Mouse (Mus musculus) intestine, embryonic 15.5 days (tissue): ENCODE data around the gene Heatr9. TPM values are rescaled to one million over a fixed set of nuclear protein-coding genes. Genes with fewer than 3 reads are reported as not detected.
"Not testable (repeated sequence)": the region's sequence is repeated elsewhere in the genome, so short reads cannot be mapped to it uniquely, and the experiment has no call there.

Experiments
- ATAC-seq: fragments of 200-750 bp; cut with Nextera tagmentation; 2 replicates; pipeline ENCODE4 v1.8.0; 2017; ENCODE audit warnings: moderate TSS enrichment, moderate library complexity
- H3K27ac ChIP-seq: fragments of 300-500 bp; sonication (generic); 2 replicates; pipeline ENCODE4 v1.5.1; 2015; ENCODE audit warnings: mild to moderate bottlenecking, inconsistent platforms
- H3K27me3 ChIP-seq: fragments of 300-500 bp; sonication (generic); replicated peaks from 2 replicates; pipeline ENCODE4 v1.6.1; 2015; ENCODE audit warnings: inconsistent platforms
- H3K36me3 ChIP-seq: fragments of 300-500 bp; sonication (generic); 2 replicates; pipeline ENCODE4 v1.6.1; 2015; ENCODE audit warnings: inconsistent platforms
- H3K4me1 ChIP-seq: fragments of 300-500 bp; sonication (generic); replicated peaks from 2 replicates; pipeline ENCODE4 v1.6.1; 2015; ENCODE audit warnings: inconsistent platforms
- H3K4me2 ChIP-seq: fragments of 300-500 bp; sonication (generic); replicated peaks from 2 replicates; pipeline ENCODE4 v1.6.1; 2015; ENCODE audit warnings: mild to moderate bottlenecking, inconsistent platforms
- H3K4me3 ChIP-seq: fragments of 300-500 bp; sonication (generic); replicated peaks from 2 replicates; pipeline ENCODE4 v1.5.1; 2015; ENCODE audit warnings: inconsistent platforms
- H3K9ac ChIP-seq: fragments of 300-500 bp; sonication (generic); 2 replicates; pipeline ENCODE4 v1.6.1; 2015; ENCODE audit warnings: inconsistent platforms
- H3K9me3 ChIP-seq: fragments of 300-500 bp; sonication (generic); 2 replicates; pipeline ENCODE4 v1.6.1; 2016; ENCODE audit warnings: inconsistent platforms
- WGBS: fragments of 180-500 bp; shearing (Covaris S2); methylation state at CpG from one replicate; pipeline ENCODE4 v1.1.7; 2015; 5-methylcytosine and 5-hydroxymethylcytosine counted together
- polyA plus RNA-seq: library from polyadenylated mRNA; unstranded; fragments of >200 nt; fragmentation: Nextera tagmentation; extraction: Ambion mirVana; gene quantifications from 2 replicates; pipeline ENCODE4 v1.2.1, GENCODE M21; 2015

The Heatr9 gene
- polyA plus RNA-seq, 1 experiment from 2014 or later: not detected

DNA sequence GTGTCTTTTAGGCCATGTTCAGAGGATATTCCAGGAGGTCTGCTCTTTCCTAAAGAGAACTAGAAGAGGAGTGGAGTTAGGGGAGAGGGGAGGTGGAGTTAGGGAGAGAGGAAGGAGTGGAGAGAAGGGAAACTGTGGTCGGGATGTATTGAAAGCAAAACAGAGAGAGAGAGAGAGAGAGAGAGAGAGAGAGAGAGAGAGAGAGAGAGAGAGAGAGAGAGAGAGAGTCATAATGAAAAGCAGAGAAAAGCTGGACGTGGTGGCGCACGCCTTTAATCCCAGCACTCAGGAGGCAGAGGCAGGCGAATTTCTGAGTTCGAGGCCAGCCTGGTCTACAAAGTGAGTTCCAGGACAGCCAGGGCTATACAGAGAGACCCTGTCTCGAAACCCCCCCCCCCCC lies 29.1 kb upstream of the Heatr9 start:
- WGBS: 76% methylated on average over 7 of the region's 7 CpGs
- not testable (repeated sequence) for H3K36me3 ChIP-seq, H3K27ac ChIP-seq, H3K4me3 ChIP-seq, H3K4me1 ChIP-seq, H3K9me3 ChIP-seq, H3K27me3 ChIP-seq, ATAC-seq, H3K9ac ChIP-seq, H3K4me2 ChIP-seq

DNA sequence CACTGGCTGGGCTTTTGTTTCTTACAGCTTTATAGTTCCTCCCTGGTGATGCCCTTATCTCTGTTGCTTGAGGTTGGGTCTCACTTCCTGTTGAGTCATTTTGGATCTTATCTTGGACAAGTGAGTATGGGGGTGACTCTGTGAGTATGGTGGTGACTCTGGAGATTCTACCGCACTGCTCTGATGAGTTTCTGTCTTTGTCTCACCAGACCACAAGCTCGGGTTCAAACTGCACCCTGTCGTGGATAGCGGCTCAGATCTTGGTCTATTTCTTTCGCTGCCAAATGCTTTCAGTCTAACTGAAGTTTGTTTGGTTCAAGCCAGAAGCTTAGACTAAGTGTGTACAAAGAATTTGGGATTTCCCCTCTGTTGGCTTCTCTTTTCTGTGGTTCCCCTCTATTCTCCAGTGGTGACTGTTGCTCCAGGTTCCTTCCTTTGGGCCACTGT lies 28.2 kb upstream of the Heatr9 start:
- no peaks in the 10 kb centered on the region for H3K36me3 ChIP-seq
- H3K4me3 ChIP-seq: no peak overlapping the region
- no peak overlapping the region for H3K4me2 ChIP-seq
- no peaks in the 10 kb centered on the region for H3K9me3 ChIP-seq
- no peak overlapping the region for H3K27ac ChIP-seq
- no peak for ATAC-seq
- no peaks in the 10 kb centered on the region for H3K4me1 ChIP-seq
- WGBS: 85% methylated on average over 5 of the region's 5 CpGs
- no peak overlapping the region for H3K9ac ChIP-seq
- H3K27me3 ChIP-seq: no peaks in the 10 kb centered on the region

GRCm38 (mm10) chr11:83544214-83544613 lies 22.2 kb upstream of the Heatr9 start:
- no peaks in the 10 kb centered on the region for H3K36me3 ChIP-seq
- no peak overlapping the region for H3K4me3 ChIP-seq
- no peak overlapping the region for H3K9ac ChIP-seq
- no peaks in the 10 kb centered on the region for H3K9me3 ChIP-seq
- H3K4me1 ChIP-seq: no peaks in the 10 kb centered on the region
- no peak overlapping the region for H3K27ac ChIP-seq
- WGBS: 60% methylated on average over 3 of the region's 3 CpGs
- ATAC-seq: peak; percentile 36; the same call in 1 of the 2 replicates
- no peak overlapping the region for H3K4me2 ChIP-seq
- no peaks in the 10 kb centered on the region for H3K27me3 ChIP-seq

- H3K4me2 ChIP-seq: no peak overlapping the region
- 89% methylated on average over 3 of the region's 3 CpGs for WGBS
- no peaks in the 10 kb centered on the region for H3K36me3 ChIP-seq
- H3K27me3 ChIP-seq: no peaks in the 10 kb centered on the region
- no peak for ATAC-seq
- H3K9ac ChIP-seq: no peak overlapping the region
- H3K27ac ChIP-seq: no peak overlapping the region
- no peaks in the 10 kb centered on the region for H3K9me3 ChIP-seq
- H3K4me1 ChIP-seq: peaks cover 3% of the 10 kb centered on the region; the same call in 1 of the 2 replicates
- H3K4me3 ChIP-seq: no peak overlapping the region
Measured at GRCm38 (mm10) chr11:83541415-83541814, 19.4 kb upstream of the Heatr9 start.

DNA sequence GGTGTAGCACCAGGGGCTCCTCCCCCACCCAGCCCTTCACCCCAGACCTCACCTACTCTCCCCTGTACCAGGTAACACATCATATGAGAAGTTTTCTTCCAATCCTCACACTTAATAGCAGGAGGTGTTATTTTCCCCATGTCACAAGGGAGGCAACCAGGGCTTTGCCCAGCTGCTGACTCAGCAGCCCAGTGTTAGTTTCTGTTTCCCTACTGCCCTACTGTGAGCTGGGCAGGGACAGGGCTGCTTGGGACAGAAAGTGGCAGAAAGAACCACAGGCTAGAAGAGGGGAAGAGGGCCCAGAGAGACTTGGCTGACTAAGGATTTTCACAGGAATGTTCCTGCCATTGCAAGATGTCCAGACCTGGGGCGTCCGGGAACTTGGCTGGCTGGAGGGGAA lies 19.0 kb upstream of the Heatr9 start:
- Histone ChIP-seq H3K9me3 (no peaks in the 10 kb centered on the region), H3K4me1 (peaks cover 7% of the 10 kb centered on the region; the same call in 1 of the 2 replicates), H3K27me3 (no peaks in the 10 kb centered on the region), H3K36me3 (no peaks in the 10 kb centered on the region), H3K4me3 (no peak overlapping the region), H3K4me2 (no peak overlapping the region), H3K9ac (no peak overlapping the region), H3K27ac (no peak overlapping the region)
- 83% methylated on average over 2 of the region's 2 CpGs for WGBS
- no peak for ATAC-seq

- no peak overlapping the region for H3K27ac ChIP-seq
Measured at GRCm38 (mm10) chr11:83538705-83539314, 16.8 kb upstream of the Heatr9 start.

GRCm38 (mm10) chr11:83536831-83537230 lies 14.9 kb upstream of the Heatr9 start:
- WGBS: 67% methylated on average over 3 of the region's 3 CpGs
- Histone ChIP-seq H3K27me3 (no peaks in the 10 kb centered on the region), H3K9me3 (no peaks in the 10 kb centered on the region), H3K4me3 (no peak overlapping the region), H3K4me2 (no peak overlapping the region), H3K9ac (no peak overlapping the region), H3K36me3 (no peaks in the 10 kb centered on the region), H3K27ac (no peak overlapping the region), H3K4me1 (peaks cover 17% of the 10 kb centered on the region)
- ATAC-seq: no peak

More at GRCm38 (mm10) chr11:83538705-83539314, 16.8 kb upstream of the Heatr9 start:
- no peak for ATAC-seq
- H3K27me3 ChIP-seq: no peaks in the 10 kb centered on the region
- 55% methylated on average over 3 of the region's 3 CpGs for WGBS
- no peak overlapping the region for H3K4me3 ChIP-seq
- H3K9ac ChIP-seq: no peak overlapping the region
- no peaks in the 10 kb centered on the region for H3K9me3 ChIP-seq
- no peak overlapping the region for H3K4me2 ChIP-seq
- no peaks in the 10 kb centered on the region for H3K36me3 ChIP-seq
- peaks cover 17% of the 10 kb centered on the region for H3K4me1 ChIP-seq

- H3K36me3 ChIP-seq: no peaks in the 10 kb centered on the region
- H3K27me3 ChIP-seq: no peaks in the 10 kb centered on the region
- no peak overlapping the region for H3K27ac ChIP-seq
- H3K4me3 ChIP-seq: no peak overlapping the region
- no peak overlapping the region for H3K9ac ChIP-seq
- peak overlapping the region; percentile 43 for H3K4me2 ChIP-seq
- H3K4me1 ChIP-seq: peaks cover 17% of the 10 kb centered on the region
- 0 out of 2 replicates have a peak, but pooled peaks have one; percentile 56 for ATAC-seq
- 38% methylated on average over 13 of the region's 13 CpGs for whole genome bisulfite sequencing
- no peaks in the 10 kb centered on the region for H3K9me3 ChIP-seq
Measured at GRCm38 (mm10) chr11:83534609-83535423, 12.8 kb upstream of the Heatr9 start.

- H3K9me3 ChIP-seq: no peaks in the 10 kb centered on the region
- no peak overlapping the region for H3K9ac ChIP-seq
- peaks cover 17% of the 10 kb centered on the region for H3K4me1 ChIP-seq
- no peak for ATAC-seq
- H3K27me3 ChIP-seq: no peaks in the 10 kb centered on the region
- no peak overlapping the region for H3K4me3 ChIP-seq
- no peak overlapping the region for H3K27ac ChIP-seq
- peak overlapping the region; percentile 43 for H3K4me2 ChIP-seq
- no peaks in the 10 kb centered on the region for H3K36me3 ChIP-seq
- 78% methylated on average over 8 of the region's 8 CpGs for WGBS
Measured at GRCm38 (mm10) chr11:83534143-83534542, 12.2 kb upstream of the Heatr9 start.

DNA sequence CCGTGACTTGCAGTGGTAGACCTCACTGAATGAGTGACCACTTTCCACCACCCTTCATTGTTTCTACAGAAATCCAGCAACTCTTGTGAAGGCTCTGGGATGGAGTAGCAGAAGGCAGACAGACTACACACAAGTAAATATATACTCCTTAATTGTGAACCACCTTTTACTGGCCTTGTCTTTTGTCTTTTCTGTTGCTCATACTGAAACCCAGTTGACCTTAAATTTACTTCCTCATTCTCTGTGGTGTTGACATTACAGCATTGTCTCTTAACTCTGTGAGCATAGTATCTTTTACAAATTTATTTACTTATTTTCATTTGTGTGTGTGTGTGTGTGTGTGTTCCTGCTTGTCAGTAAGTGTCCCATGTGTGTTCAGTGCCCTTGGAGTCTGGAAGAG lies 11.2 kb upstream of the Heatr9 start:
- H3K36me3 ChIP-seq: no peaks in the 10 kb centered on the region
- H3K4me1 ChIP-seq: peaks cover 14% of the 10 kb centered on the region; the same call in 1 of the 2 replicates
- H3K9ac ChIP-seq: no peak overlapping the region
- H3K27me3 ChIP-seq: no peaks in the 10 kb centered on the region
- no peak overlapping the region for H3K4me3 ChIP-seq
- no peak overlapping the region for H3K4me2 ChIP-seq
- no peaks in the 10 kb centered on the region for H3K9me3 ChIP-seq
- no peak for ATAC-seq
- 75% methylated on average over 1 of the region's 1 CpGs for whole genome bisulfite sequencing
- H3K27ac ChIP-seq: no peak overlapping the region

DNA sequence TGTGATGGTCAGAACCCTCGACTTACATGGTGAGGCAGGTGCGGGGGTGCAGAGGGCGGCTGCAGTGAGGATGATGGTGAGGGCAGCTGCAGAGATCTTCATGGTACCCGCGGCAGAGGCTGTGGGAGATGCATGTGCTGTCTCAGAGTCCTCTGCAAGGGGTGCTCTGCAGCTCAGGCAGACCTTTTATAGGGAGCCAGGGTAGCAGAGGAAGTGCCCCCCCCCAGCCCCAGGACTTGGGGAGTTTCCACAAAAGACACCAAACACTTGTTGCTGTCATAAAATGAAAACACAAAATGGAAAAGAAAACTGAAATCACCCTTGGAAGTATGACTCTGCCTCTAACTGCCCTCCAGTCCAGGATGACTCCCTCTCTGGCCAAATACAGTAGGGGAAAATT lies 8.4 kb upstream of the Heatr9 start, which contains the start of gene Ccl5:
TSS of gene Ccl5 (minus strand) at position 159 of the 400 bp plus-strand sequence.
- Histone ChIP-seq H3K36me3 (no peaks in the 10 kb centered on the region), H3K4me3 (no peak within 1 kb of the TSS), H3K4me1 (peaks cover 11% of the 10 kb centered on the region; the same call in 1 of the 2 replicates), H3K27ac (no peak within 1 kb of the TSS), H3K9ac (no peak within 1 kb of the TSS), H3K4me2 (no peak within 1 kb of the TSS), H3K27me3 (no peaks in the 10 kb centered on the region), H3K9me3 (no peaks in the 10 kb centered on the region)
- no peak for ATAC-seq
- 77% methylated on average over 5 of the region's 5 CpGs for WGBS

- Histone ChIP-seq H3K4me2 (no peak overlapping the region), H3K4me1 (0 out of 2 replicates have a peak, but pooled peaks cover under 1% of the 10 kb centered on the region), H3K36me3 (no peaks in the 10 kb centered on the region), H3K27ac (no peak overlapping the region), H3K9ac (no peak overlapping the region), H3K27me3 (no peaks in the 10 kb centered on the region), H3K9me3 (no peaks in the 10 kb centered on the region), H3K4me3 (no peak overlapping the region)
- ATAC-seq: no peak
- 73% methylated on average over 12 of the region's 12 CpGs for WGBS
Measured at GRCm38 (mm10) chr11:83529024-83529423, 7.0 kb upstream of the Heatr9 start.
